Mouse (Mus musculus) embryonic fibroblast, embryonic 13.5 days (primary cell): Measurements from ENCODE around the gene Efna4.

ENCODE experiments used
- CTCF ChIP-seq: IDR thresholded peaks from 2 replicates; pipeline ENCODE4 v1.5.1; 2011; ENCODE audit warnings: mild to moderate bottlenecking, control low read depth, low read length, moderate library complexity, borderline replicate concordance; ENCODE audit not compliant: insufficient read depth
- POLR2A ChIP-seq: IDR thresholded peaks from 2 replicates; pipeline ENCODE4 v1.6.1; 2011; ENCODE audit warnings: low read depth, mild to moderate bottlenecking, control low read depth, low read length, moderate library complexity

- no peak for TF ChIP-seq POLR2A
- no peak for TF ChIP-seq CTCF
These were observed 15.2 kb downstream of the Efna4 start, which contains the start of gene Efna3 for GRCm38 (mm10) chr3:89322514-89323165.
